Comparison of ENCODE assay signal across 16 mouse cellular contexts in genomic region chr4:82178112-82178511, GRCm38 (mm10).
"Had no signal": no experiment of that assay in that cellular context is flagged by ENCODE, and none has a peak within 500 bp of the region (broad histone marks: within the 10 kb centered on the region; RNA-seq: fewer than 3 reads in every experiment).

No protein-coding gene starts in this region.

- H3K9me3 ChIP-seq: neural tube, embryonic 13.5 days; neural tube, embryonic 15.5 days; stomach, embryonic 15.5 days had no signal

- H3K4me1 ChIP-seq: neural tube, embryonic 13.5 days; neural tube, embryonic 15.5 days; stomach, embryonic 15.5 days had no signal

- DNase-seq: retina, postnatal 1 day; right cerebral cortex, adult 18-20 months; right cerebral cortex, postnatal 14 days; right cerebral cortex, postnatal 25 days; right cerebral cortex, postnatal 4 days; spleen, adult 18-20 months; thymus, adult 18-20 months; thymus, adult 2 months; thymus, postnatal 14 days; thymus, postnatal 25 days; thymus, postnatal 36 days; thymus, postnatal 4 days had no signal

- H3K36me3 ChIP-seq: neural tube, embryonic 13.5 days; neural tube, embryonic 15.5 days; stomach, embryonic 15.5 days had no signal

- H3K27ac ChIP-seq: neural tube, embryonic 13.5 days; neural tube, embryonic 15.5 days; stomach, embryonic 15.5 days; stomach, postnatal 0 days had no signal

- H3K4me3 ChIP-seq: neural tube, embryonic 13.5 days; neural tube, embryonic 15.5 days; stomach, embryonic 15.5 days had no signal

- H3K9ac ChIP-seq: neural tube, embryonic 13.5 days; neural tube, embryonic 15.5 days; stomach, embryonic 15.5 days had no signal

- H3K4me2 ChIP-seq: neural tube, embryonic 13.5 days; neural tube, embryonic 15.5 days; stomach, embryonic 15.5 days had no signal

- H3K27me3 ChIP-seq: neural tube, embryonic 13.5 days; neural tube, embryonic 15.5 days; stomach, embryonic 15.5 days had no signal
